In the genomic region with DNA sequence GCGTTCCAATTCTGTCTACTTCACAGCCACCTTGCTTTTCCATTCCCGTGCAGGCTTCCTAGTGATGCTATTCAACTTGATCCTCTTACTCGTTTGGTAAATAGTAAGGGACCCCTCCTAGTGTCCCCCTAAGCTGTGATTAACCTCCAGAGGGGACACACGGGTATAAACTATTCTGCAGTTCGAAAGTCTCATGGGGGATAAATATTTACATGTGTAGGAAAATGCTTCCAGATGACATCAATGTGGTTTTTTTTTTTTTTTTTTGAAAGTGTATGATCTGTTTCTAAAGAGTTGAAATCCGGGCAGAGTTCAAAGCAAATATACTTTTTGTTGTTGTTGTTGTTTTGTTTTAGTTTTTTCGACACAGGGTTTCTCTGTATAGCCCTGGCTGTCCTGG, we compare ENCODE assay signal across 8 mouse cellular contexts. TPM values are rescaled to one million over a fixed set of nuclear protein-coding genes. Genes with fewer than 3 reads are reported as not detected.
DNase-seq lines count a peak whose midpoint lies in the region; ATAC-seq and TF ChIP-seq lines count a peak whose summit lies in the region.

No protein-coding gene starts in this region.

- H3K4me1 ChIP-seq in heart, embryonic 11.5 days (ENCODE audit: control insufficient read depth, insufficient read depth, low read length) = peaks cover 20% of the 10 kb centered on the region
- H3K4me1 ChIP-seq in ES-E14 (ENCODE audit: control insufficient read depth in 2 of 2, insufficient read depth in 2 of 2, low read length in 2 of 2, poor library complexity in 1 of 2) = peaks cover 7 to 12% of the 10 kb centered on the region in 2 experiments
- peaks cover 33% of the 10 kb centered on the region for H3K4me1 ChIP-seq in hindbrain, embryonic 15.5 days (replicated peaks)
- H3K4me1 ChIP-seq in midbrain, embryonic 12.5 days = peaks cover 36% of the 10 kb centered on the region

- intact Hi-C loops in heart, postnatal 14 days (cut with DNase I) = no loop called here

- no peak overlapping the region for H3K9ac ChIP-seq in heart, embryonic 11.5 days (ENCODE audit: low read depth, low read length)
- H3K9ac ChIP-seq in ES-E14 (ENCODE audit: insufficient read depth, low read depth, low read length, poor library complexity, severe bottlenecking) = peak overlapping the region; percentile 81; the same call in 1 of the 2 replicates
- no peak overlapping the region for H3K9ac ChIP-seq in hindbrain, embryonic 15.5 days
- H3K9ac ChIP-seq in midbrain, embryonic 12.5 days (replicated peaks) = peak overlapping the region; percentile 43; the same call in 1 of the 2 replicates

- no peak overlapping the region for H3K4me3 ChIP-seq in heart, embryonic 11.5 days (ENCODE audit: low read depth, low read length)
- peak overlapping the region; percentile 52 to 68; a peak in 2 of 4 replicates for H3K4me3 ChIP-seq in ES-E14 (ENCODE audit: insufficient read depth in 1 of 2, low read depth in 1 of 2, low read length in 2 of 2, poor library complexity in 1 of 2, severe bottlenecking in 1 of 2)
- H3K4me3 ChIP-seq in hindbrain, embryonic 15.5 days = peak overlapping the region; percentile 38; the same call in 1 of the 2 replicates
- no peak overlapping the region for H3K4me3 ChIP-seq in midbrain, embryonic 12.5 days

- in situ Hi-C loops in ES-E14 (cut with MboI; ENCODE audit: low sequenced_read_pairs in 2 of 2, unreplicated experiment in 2 of 2) = no loop called here

- no peak for ATAC-seq in heart, embryonic 11.5 days (replicated peaks; ENCODE audit: insufficient number of reproducible peaks, low FRiP score, low TSS enrichment)
- no peak for ATAC-seq in hindbrain, embryonic 15.5 days (ENCODE audit: low FRiP score, low read depth)
- ATAC-seq in midbrain, embryonic 12.5 days (ENCODE audit: low FRiP score, low read depth) = no peak

- no peak overlapping the region for H3K27ac ChIP-seq in heart, embryonic 11.5 days (ENCODE audit: low read depth, low read length)
- H3K27ac ChIP-seq in ES-E14 (ENCODE audit: insufficient read depth, low read depth, low read length, poor library complexity, severe bottlenecking) = no peak overlapping the region
- H3K27ac ChIP-seq in hindbrain, embryonic 15.5 days (replicated peaks) = peak overlapping the region; percentile 79
- peak overlapping the region; percentile 54; the same call in 1 of the 2 replicates for H3K27ac ChIP-seq in midbrain, embryonic 12.5 days (replicated peaks)

- H3K27me3 ChIP-seq in heart, embryonic 11.5 days (ENCODE audit: control insufficient read depth, insufficient read depth, low read length) = no peaks in the 10 kb centered on the region
- H3K27me3 ChIP-seq in hindbrain, embryonic 15.5 days = no peaks in the 10 kb centered on the region
- peaks cover 4% of the 10 kb centered on the region; the same call in 1 of the 2 replicates for H3K27me3 ChIP-seq in midbrain, embryonic 12.5 days

- no peaks in the 10 kb centered on the region for H3K36me3 ChIP-seq in heart, embryonic 11.5 days (ENCODE audit: control insufficient read depth, insufficient read depth, low read length)
- no peaks in the 10 kb centered on the region for H3K36me3 ChIP-seq in ES-E14 (ENCODE audit: control insufficient read depth, insufficient read depth, low read length, poor library complexity, severe bottlenecking)
- H3K36me3 ChIP-seq in hindbrain, embryonic 15.5 days = no peaks in the 10 kb centered on the region
- H3K36me3 ChIP-seq in midbrain, embryonic 12.5 days = no peaks in the 10 kb centered on the region

- H3K9me3 ChIP-seq in heart, embryonic 11.5 days (replicated peaks; ENCODE audit: control insufficient read depth, low read length) = no peaks in the 10 kb centered on the region
- H3K9me3 ChIP-seq in ES-E14 (ENCODE audit: control insufficient read depth, insufficient read depth, low read depth, low read length) = no peaks in the 10 kb centered on the region
- H3K9me3 ChIP-seq in hindbrain, embryonic 15.5 days = no peaks in the 10 kb centered on the region
- no peaks in the 10 kb centered on the region for H3K9me3 ChIP-seq in midbrain, embryonic 12.5 days

- no peak for DNase-seq in heart, postnatal 14 days
- no peak for DNase-seq in ES-E14 (ENCODE audit: low read depth, low spot score)
- DNase-seq in urinary bladder, postnatal 14 days (ENCODE audit: low spot score) = no peak
- DNase-seq in B cell, adult 2 months = no peak
- no peak for DNase-seq in retina, embryonic 14.5 days (ENCODE audit: low spot score)

- H3K4me2 ChIP-seq in heart, embryonic 11.5 days = peak overlapping the region; percentile 70
- H3K4me2 ChIP-seq in hindbrain, embryonic 15.5 days = peak overlapping the region; percentile 64
- H3K4me2 ChIP-seq in midbrain, embryonic 12.5 days (replicated peaks) = peak overlapping the region; percentile 48

- 62% methylated on average over 7 of the region's 7 CpGs for WGBS in heart, embryonic 11.5 days (ENCODE audit: insufficient replicate concordance)
- 48% methylated on average over 7 of the region's 7 CpGs for WGBS in hindbrain, embryonic 15.5 days
- 50% methylated on average over 7 of the region's 7 CpGs for WGBS in midbrain, embryonic 12.5 days

TF ChIP-seq in ES-E14, 5 proteins besides CTCF, POLR2A, EP300 and RAD21:
- TF ChIP-seq ZC3H11A (IDR thresholded peaks at IDR 0.05; ENCODE audit: borderline replicate concordance, low read depth, low read length) (no peak), MAFK (IDR thresholded peaks at IDR 0.05; ENCODE audit: insufficient read depth, low read depth, low read length) (no peak), CHD2 (IDR thresholded peaks at IDR 0.05; ENCODE audit: low read depth, low read length) (no peak)

RNA-seq across cellular contexts. Expression of a gene that starts 29.8 kb away (rescaled TPM):
- 18.3 and 23.9 TPM in 2 replicates for polyA plus RNA-seq in heart, embryonic 11.5 days (2014; fragmentation: Nextera tagmentation; extraction: Ambion mirVana)
- 100 to 1,000 TPM; 120 to 125 TPM for total RNA-seq in heart, postnatal 14 days (2021)
- 11.9 and 13.1 TPM in 2 replicates for total RNA-seq in ES-E14 (2012; rRNA removed)
- polyA plus RNA-seq in hindbrain, embryonic 15.5 days (2015; fragmentation: Nextera tagmentation; extraction: Ambion mirVana) = 5.1 TPM in 2 replicates
- 6.7 and 7.8 TPM in 2 replicates for polyA plus RNA-seq in midbrain, embryonic 12.5 days (2016; fragmentation: Nextera tagmentation; extraction: Ambion mirVana)

Comparison
In these comparisons a context has a peak if more than half of its experiments do, and no peak if none do; other contexts are left out.
1. H3K27ac ChIP-seq: peak in hindbrain, embryonic 15.5 days (single experiment) and midbrain, embryonic 12.5 days (single experiment); none in heart, embryonic 11.5 days (single experiment) and ES-E14 (single experiment).
2. H3K4me3 ChIP-seq: peak in ES-E14 (2 of 2) and hindbrain, embryonic 15.5 days (single experiment); none in heart, embryonic 11.5 days (single experiment) and midbrain, embryonic 12.5 days (single experiment).
3. H3K9ac ChIP-seq: peak in ES-E14 (single experiment) and midbrain, embryonic 12.5 days (single experiment); none in heart, embryonic 11.5 days (single experiment) and hindbrain, embryonic 15.5 days (single experiment).
4. Peak in every context shown above with its lines, with median percentiles within 50 percentile points of each other: H3K4me2 ChIP-seq.